16 mouse cellular contexts compared by ENCODE assay signal in genomic region chr11:104459671-104460070, GRCm38 (mm10).
"Had no signal": no experiment of that assay in that cellular context is flagged by ENCODE, and none has a peak within 500 bp of the region (broad histone marks: within the 10 kb centered on the region; RNA-seq: fewer than 3 reads in every experiment).

No protein-coding gene starts in this region.

- H3K36me3 ChIP-seq: neural tube, embryonic 15.5 days; stomach, embryonic 15.5 days had no signal

- H3K4me3 ChIP-seq: neural tube, embryonic 13.5 days; neural tube, embryonic 15.5 days; stomach, embryonic 15.5 days had no signal

- H3K27ac ChIP-seq: neural tube, embryonic 13.5 days; neural tube, embryonic 15.5 days; stomach, embryonic 15.5 days; stomach, postnatal 0 days had no signal

- H3K9me3 ChIP-seq: neural tube, embryonic 13.5 days; neural tube, embryonic 15.5 days; stomach, embryonic 15.5 days had no signal

- H3K4me1 ChIP-seq: stomach, embryonic 15.5 days had no signal

- H3K27me3 ChIP-seq: neural tube, embryonic 13.5 days; neural tube, embryonic 15.5 days; stomach, embryonic 15.5 days had no signal

- H3K9ac ChIP-seq: neural tube, embryonic 13.5 days; neural tube, embryonic 15.5 days; stomach, embryonic 15.5 days had no signal

- DNase-seq: retina, postnatal 1 day; right cerebral cortex, adult 18-20 months; right cerebral cortex, postnatal 14 days; right cerebral cortex, postnatal 25 days; right cerebral cortex, postnatal 4 days; spleen, adult 18-20 months; thymus, adult 18-20 months; thymus, adult 2 months; thymus, postnatal 14 days; thymus, postnatal 25 days; thymus, postnatal 36 days; thymus, postnatal 4 days had no signal
